Mouse (Mus musculus): ENCODE data around the gene Arl14ep.

GRCm38 (mm10) chr2:107013161-107013560, 38.9 kb upstream of the Arl14ep start:
- no peak for TF ChIP-seq CTCF (IDR thresholded peaks at IDR 0.05; ENCODE audit: low read depth, low read length)
- TF ChIP-seq POLR2A (IDR thresholded peaks at IDR 0.05; ENCODE audit: extremely low read depth, insufficient read depth, low read length), result no peak
